Mouse (Mus musculus) neural tube, embryonic 10.5 days (tissue): ENCODE data around the gene Mast3.
"Not testable (repeated sequence)": the region's sequence is repeated elsewhere in the genome, so short reads cannot be mapped to it uniquely, and the experiment has no call there.

ENCODE experiments used
- DNase-seq: peaks from one replicate; pipeline ENCODE4 v3.0.0-alpha.2; 2017; ENCODE audit warnings: low spot score; ENCODE audit errors: extremely low spot score

Mast3 gene

DNA sequence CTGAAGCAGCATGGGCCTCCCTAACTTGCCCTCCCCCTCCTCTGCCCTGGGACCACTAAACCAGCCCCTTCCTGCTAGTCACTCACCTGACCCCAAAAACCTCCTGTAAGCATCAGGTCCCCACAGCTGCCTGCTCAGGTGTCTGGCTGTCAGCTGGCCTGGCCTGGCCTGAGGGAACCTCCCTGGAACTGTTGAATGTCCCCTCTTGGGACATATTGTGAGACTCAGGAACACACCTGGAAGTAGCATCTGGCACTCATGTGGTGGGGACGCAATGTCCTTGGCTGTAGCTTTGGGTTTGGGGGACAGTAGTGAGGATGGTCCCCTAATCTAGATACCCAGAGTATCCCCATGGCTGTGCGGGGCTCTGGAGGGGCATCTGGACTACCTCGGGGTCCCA is 29.2 kb upstream of the Mast3 start:
- no peak for DNase-seq

DNA sequence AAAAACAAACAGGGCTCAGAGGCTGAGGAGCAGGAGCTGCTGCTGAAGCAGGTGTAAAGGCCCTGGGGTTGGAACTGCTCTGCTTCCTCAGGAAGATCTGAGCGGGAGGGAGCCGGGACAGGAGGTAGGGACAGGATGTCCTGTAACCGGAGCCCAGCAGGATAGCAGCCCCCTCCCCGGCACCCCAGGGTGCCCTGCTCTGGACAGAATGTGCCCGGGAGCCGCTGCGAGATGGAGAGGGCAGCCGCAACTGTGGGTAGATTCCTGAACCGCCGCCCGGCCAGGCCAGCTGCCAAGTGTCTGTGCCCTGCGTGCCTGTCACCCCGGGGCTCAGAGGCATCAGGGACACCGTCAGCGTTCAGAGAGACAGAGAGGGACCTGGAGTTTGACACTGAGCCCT is 28.7 kb upstream of the Mast3 start:
- DNase-seq, result no peak

DNA sequence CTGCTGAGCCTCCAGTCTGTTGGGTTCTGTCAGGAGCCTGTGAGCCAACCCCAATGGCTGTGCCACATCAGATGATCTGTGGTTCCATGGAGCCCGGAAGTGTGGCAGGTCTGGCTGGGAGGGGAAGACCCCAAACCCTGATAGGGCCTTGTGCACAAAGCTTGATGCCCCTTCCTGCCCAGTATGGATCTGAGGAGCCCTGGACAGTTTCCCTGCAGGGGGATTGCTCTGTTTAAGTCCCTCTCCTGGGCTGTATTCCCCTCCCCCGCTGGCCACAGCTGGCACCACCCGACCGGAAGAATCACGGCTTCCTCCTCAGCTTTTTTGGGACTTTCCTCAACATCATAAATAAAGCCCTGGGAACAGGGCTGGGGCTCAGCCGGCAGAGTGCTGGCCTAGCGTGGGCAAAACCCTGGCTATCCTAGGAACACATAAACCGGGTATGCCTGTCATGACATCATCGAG is 28.2 kb upstream of the Mast3 start:
- peak; percentile 31 for DNase-seq

DNA sequence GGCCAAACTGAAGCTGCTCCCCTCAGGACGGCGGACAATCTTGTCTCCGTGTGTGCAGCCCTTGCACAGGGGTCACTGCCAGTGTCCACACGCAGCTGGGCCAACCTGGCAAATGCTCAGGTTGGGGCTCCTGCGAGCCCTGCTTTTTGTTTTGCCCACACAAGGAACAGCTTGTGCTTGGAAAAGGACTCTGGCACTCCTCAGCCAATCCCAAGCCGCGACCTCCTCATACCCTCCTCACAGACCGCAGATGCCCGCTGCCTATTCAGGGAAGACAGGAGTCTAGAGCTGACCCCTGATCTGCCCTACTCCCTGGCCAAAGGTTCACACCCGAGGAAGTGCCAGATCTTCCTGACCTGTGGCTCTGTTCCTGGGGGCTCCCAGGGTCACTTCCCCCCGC is 27.5 kb upstream of the Mast3 start:
- no peak for DNase-seq

DNA sequence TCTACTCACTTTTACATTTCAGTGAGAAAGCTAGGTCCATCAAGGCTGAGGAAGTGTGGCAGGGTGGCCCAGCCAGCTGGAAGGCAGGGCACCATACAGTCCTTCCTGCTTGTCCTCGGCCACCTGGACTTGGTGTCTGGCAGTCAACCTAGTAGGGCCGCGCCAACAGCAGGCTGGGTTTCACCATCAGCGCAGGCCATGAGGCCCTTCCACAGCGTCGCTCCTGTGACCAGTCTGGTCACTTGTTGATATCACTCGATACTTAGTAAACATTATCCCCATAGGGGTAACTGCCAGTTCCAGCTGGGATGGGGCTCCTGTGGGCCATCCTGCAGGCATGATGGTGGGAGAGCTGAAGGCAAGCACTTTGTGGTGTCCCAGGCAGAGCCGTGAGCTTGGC is 26.7 kb upstream of the Mast3 start:
- no peak for DNase-seq

DNA sequence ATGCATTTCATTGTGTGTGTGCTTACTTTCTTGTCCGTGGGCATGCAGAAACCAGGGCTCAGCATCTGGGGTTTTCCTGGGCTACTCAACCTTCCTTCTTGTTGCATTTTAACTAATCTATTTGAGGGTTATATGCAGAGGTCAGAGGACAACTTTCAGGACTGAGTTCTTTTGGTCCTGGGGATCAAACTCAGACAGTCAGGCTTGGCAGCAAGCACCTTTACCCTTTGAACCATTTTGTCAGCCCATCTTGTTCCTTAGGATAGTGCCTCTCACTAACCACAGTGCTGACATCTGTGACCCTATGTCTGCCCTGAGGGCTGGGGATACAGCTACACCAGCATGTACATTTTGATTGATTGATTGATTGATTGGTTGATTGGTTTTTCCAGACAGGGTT is 22.9 kb upstream of the Mast3 start:
- no peak for DNase-seq

DNA sequence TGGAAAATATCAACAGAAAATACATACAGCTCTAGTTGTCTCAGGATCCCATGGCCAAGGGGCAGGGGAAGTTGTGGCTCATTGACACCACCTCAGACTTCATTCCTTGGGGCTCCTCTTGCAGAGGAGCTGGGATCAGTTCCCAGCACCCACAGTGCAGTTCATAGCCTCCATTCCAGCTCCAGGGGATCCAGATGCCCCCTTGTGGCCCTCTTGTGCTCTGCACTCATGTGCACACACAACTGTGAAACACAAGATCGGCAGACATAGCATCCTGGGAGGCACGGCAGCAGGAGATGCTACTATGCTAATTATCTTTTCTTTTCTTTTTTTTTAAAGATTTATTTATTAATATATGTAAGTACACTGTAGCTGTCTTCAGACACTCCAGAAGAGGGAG is 22.2 kb upstream of the Mast3 start:
- no peak for DNase-seq

DNA sequence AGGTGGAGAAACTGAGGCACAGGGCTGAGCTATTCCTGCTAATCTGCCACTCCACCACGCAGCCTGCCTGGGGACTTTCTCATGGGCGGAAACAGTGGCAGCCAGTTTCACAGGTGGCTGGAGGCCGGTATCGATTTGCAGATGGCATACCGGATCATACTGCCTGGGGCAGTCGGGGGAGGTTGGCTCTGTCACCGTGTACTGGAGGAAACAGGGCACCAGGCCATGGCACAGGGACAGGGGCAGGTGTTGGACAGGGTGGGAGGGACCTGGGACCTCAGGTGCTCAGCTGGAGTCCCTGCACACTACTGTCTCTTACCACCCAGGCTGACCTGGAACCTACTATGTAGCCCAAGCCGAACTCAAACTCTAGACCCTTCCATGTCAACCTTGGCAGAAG is 21.0 kb upstream of the Mast3 start:
- no peak for DNase-seq

DNA sequence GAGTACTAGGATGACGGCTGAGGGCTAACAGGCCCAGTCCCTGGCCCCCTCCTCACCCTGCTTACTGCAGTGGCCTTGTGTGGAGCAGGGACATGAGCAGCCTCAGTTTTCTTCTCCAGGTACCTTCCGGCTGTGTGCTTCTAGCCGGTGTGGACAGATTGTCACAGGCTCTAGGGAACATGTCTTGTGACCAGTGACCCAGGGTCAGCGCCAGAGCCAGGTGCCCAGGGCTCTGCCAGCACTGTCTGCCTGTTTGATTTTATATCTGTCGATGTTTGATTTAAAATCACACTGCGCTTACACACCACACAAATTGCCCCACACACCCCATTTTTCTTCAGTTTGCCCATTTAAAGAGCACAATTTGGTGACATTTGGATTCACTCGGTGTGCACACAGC is 18.9 kb upstream of the Mast3 start:
- DNase-seq, result no peak

DNA sequence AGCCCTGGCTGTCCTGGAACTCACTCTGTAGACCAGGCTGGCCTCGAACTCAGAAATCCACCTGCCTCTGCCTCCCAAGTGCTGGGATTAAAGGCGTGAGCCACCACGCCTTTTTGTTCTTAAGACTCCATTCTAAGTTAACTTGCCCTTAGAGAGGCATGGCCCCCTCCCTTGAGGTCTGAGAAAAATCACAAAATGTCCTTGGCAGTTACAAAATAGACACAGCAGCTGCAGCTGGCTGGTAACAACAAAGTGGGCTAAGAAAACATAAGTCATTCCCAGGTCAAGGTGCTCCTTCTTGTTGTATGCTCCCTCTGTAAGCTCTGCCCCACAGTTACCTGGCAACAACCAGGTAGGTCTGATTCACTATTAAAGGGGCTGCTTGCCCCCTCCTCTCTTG is 17.7 kb upstream of the Mast3 start:
- not testable (repeated sequence) for DNase-seq

DNA sequence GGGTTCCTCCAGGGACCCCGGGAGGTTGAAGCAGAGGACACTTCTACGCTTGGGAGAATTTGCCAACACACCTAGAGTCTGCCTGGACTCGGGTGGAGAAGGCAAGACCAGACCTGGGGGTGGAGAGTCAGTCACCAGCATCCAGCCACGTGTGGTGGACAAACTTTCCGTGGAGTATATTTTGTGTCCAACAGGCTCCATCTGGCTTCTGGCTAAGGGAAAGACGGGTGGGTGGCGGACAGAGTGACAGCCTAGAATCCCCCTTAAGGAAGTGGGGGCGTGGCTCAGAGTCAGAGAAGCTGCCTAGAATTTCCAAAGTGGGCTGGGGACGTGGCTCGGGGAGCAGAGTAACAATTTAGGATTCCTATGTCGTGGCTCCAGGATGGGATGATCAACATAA is 17.1 kb upstream of the Mast3 start:
- DNase-seq, result no peak

DNA sequence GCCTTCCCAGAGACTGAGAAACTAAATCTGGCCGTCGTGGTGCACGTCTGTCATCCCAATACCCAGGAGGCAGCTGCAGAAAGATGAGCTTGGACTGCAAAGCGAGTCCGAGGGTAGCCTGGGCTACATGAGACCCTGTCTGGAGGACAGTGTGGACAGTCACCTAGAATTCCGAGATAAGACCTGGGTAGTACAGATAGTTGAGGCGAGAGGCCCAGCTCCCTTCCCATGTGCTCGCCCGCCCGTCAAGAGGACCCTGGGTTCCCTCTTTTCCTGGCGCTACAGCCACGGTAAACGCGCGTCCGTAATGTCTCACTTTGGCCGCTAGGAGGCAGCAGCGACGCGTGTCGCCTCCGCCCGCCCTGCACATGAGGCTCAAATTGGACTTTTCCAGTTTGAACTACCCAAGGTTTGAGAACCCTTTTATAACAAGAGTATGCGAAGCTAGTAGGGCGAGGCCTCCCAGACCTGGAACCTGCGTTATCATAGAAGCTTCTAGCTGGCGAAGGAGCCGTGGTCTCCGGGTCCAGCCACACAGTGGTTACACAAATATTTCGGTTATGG is 16.6 kb upstream of the Mast3 start:
- peak; percentile 80 for DNase-seq

DNA sequence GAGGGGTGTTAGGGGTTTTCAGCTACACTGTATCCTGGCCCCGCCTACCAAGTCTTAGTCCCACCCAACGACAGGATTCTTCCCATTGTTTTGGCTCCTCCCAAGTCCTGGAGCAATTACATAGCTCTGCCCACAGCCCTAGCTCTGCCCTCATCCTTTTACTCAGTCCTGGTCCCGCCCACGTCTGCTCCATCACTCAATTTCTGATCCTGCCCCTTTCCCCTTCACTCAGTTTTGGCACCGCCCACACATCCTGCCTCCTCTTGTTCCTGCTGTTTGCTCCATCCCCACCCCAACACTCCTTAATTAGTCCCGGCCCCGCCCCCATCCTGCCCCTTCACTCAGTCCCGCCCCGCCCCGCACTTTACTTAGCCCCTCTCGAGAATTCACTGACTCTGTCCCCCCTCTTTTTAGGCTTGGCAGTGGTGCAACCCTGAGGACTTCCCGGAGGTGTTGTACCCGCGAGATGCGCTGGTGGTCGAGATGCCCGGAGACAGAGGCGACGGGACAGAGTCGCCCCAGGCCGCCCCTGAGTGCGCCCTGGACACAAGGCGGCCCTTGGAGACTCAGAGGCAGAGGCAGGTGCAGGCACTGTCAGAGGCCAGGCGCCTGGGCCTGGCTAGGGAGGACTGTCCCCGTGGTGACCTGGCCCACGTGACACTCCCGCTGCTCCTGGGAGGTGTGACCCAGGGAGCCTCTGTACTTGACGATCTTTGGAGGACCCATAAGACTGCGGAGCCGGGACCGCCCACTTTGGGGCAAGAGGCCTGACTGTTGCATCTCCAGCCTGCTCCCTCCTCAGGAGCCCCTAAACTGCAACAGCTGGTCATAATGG is 15.5 kb upstream of the Mast3 start:
- peak; percentile 63 for DNase-seq

DNA sequence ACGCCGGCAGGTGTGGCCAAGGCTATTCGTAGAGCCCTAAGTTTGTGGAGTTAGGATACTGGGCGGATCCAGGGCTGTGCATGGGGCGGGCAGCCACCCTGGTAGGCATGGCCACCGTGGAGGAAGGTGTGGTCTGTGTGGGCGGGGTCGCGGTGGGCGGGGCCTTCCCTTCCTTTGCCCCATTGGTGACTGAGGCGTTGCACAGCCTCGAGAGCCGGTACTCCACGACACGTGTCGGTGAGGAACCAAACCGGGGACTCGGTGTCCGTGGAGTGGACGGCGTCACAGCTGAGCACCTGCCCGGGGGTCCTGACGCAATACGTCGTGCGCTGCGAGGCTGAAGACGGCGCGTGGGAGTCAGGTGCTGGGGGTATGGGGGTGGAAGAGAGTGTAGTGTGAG is 11.8 kb upstream of the Mast3 start:
- DNase-seq, result no peak

DNA sequence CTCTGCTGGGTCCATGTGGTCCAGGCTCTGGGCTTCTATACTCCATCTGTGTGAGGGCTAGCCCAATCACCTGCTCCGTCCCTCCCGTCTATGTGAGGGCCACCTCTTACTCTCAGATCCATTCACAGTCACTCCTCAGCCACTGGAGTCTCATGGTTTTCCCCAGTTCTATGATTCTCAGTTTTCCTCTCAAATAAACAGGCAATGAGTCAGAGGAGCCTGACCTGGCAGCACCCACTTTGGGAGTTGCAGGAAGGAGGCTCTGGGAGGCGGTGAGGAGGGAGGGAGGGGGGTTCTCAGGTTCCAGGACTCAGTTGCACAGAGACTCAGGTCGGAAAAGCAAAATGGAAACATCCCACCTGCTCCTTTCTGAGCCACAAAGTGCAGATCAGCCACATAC is 8.0 kb upstream of the Mast3 start:
- no peak for DNase-seq

DNA sequence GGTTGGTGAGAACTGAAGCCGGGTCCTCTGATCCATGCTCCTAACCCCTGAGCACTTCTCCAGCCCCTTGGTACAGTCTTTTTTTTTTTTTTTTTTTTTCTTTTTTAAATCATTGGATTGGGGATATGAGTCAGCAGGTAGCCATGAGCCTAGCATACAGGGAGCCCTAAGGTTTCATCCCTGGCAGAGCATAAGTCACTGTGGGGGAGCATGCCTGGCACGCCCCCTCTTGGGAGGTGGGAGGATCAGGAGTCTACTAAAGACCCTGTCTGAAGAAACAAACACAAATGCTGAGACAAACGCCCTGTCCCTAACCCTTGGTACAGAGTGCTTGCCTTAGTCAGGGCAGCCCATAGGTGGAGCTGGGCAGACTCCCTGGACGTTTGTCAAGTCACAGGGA is 7.2 kb upstream of the Mast3 start:
- DNase-seq, result no peak

DNA sequence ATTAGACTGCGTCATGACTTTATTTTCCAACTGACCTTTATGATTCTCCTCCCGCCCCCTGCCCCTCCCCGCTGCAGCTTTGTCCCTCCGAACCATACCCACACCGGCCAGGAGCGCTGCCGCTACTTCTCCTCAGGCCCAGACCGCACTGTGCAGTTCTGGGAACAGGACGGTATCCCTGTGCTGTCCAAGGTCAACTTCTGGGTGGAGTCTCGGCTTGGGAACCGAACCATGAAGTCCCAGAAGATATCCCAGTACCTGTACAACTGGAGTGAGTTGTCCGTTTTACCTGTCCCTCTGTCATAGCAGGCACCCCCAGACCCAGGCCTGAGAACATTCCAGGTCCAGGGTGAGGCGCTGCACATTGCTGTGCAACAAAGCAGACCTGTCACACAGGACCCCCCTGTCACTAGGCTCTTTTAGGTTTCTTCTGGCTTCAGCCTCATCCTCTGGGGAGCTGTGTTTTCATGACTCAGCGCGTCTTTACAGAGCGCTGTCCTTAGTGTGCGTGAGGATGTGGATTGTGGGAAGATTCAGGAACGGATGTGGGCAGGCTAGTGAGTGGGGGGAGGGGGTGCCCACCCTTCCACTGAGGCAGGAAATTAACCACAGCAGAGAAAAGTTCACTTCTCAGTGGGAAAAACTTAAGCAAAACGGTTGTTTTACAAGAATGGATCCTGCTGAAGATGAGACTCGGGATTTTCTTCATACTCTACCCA is 6.3 kb upstream of the Mast3 start:
- no peak for DNase-seq

DNA sequence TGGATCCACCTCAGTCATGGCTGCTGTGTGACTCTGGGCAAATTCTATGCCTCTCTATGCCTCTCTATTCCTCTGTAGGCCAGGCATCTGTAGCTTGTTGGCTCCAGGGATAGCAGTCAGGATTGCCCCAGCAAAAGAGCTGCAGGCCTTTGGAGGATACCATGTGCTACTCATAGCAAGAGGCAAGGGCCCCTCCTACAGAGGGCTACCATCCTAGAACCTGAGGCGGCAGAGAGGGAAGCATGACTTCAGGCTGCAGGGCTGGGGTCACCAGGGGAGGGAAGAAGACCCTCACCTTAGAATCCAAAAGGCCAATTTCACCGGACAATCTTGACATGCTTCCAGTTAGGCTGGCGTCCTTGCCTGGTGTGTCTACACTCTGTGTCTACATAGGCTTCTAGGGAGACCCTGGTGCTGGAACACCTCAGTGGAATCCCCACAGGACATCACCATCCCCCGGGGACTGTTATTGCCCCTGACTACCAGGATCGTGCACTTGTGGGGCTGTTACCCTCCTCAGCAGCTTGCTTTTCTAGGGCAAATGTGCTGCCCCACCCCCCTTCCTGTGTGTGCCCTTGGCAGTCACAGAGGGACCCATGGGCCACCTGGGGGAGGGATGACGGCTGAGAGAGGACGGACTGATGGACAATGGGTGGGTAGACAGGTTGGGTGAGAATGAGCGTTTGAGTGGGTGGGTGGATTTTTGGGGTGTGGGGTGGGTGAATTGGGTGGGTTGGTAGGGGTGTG is 4.3 kb upstream of the Mast3 start:
- DNase-seq, result no peak

DNA sequence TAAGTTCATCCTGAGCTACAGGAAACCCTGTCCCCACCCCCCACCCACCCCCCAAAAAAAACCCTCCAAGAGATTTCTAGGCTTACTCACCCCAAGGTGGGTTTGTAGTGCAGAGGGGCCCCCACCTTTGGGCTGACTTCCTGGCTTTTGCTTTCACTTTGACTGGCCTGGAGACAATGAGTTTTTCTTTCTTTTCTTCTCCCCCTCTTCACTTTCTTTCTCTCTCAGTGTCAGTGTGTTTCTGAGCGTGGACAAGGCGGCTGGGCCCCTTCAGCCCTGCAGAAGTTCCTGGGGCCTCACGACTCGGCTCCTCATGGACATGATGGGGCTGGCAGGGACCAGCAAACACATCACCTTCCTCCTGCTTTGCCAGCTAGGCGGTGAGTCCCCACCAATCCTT is 3.4 kb upstream of the Mast3 start, which contains the start of gene Il12rb1:
TSS of gene Il12rb1 (plus strand) at position 211 of the 400 bp plus-strand sequence.
- DNase-seq, result no peak

DNA sequence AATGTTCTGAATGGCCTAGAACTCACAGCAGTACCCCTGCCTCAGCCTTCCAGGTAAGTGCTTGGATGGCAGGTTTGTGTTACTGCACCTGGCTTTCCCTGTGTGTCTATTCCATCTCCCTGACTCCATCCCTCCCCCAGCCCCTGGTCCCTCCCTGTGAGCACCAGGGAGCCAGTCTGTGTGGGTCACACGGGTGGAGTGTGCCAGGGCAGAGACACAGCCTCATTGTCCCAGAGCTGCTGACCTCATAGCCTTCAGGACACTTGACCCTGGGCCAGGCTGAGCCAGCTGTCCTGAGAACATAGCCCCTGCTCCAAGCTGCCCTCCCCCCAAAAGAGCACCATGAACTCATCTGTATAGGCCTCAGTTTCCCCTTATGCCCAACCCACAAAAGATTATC is 2.5 kb upstream of the Mast3 start:
- DNase-seq, result no peak

DNA sequence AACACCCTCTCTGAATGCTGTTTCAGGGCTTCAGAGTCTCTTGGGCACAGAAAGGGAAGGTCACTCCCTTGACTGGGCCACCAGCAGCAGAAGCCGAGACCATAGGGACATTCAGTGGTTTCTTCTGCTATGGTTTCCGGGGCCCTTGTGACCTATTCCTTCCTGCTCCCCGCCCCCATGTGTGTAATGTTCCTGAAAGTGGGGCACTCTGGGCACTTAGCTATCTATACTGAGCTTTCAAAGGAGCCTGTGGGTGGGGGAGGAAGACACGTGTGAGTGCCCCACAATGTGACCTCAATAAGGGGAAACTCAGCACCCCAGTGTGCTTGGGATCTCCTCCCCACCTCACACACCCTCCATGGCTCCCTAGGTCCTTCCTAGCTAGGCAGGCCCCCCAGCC is 1.7 kb upstream of the Mast3 start:
- no peak for DNase-seq
